Mouse (Mus musculus) gastrocnemius, adult 8-10 months (tissue): ENCODE data around the gene Rab23. TPM values are rescaled to one million over a fixed set of nuclear protein-coding genes. Genes with fewer than 3 reads are reported as not detected.

Experiments
- DNase-seq, 2 experiments: peaks; one replicate each; pipeline ENCODE4 v3.0.0; 2022; ENCODE audit warnings: low spot score in 2 of 2
- total RNA-seq, 4 experiments: library from RNA; stranded (reverse); gene quantifications; 2 replicates each; pipeline ENCODE4 v1.2.4; 2022

The Rab23 gene
- total RNA-seq, 4 experiments from 2014 or later, result 2.6 to 6.9 (median 3.8) TPM

- no peak for DNase-seq
These were observed 47.1 kb downstream of the Rab23 start for GRCm38 (mm10) chr1:33766520-33767508.

DNA sequence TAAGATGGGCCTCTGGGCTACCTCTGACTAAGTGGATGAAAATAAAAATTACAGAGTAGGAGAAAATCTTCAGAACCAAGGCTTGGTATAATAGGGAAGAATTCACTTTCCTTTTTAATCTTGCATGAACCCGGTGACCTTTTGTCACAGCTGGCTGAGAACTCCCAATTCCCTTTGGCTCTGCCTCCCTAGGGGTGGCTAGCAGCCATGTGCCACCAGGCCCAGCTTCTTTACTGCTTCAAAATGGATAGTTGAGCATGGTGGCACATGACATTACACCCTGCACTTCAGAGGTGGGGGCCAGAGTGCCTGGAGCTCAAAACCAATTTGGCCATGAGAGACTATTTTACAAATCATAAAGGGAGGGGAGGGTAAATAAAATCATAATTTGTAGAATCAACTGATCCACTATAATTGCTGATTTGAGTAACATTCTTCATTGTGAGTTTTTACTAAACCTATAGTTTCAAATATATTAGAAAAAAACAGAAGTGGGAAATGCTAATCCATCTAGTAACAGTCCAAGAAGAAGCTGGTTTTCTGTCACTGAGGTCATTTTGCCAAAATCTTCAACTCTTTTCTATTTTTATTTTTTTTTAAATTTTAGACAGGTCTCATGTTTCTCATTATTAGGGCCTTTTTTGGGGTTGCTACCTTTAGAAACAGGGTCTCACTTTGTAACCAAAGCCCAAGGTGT, 48.6 kb downstream of the Rab23 start:
- DNase-seq, result no peak

GRCm38 (mm10) chr1:33768827-33769226, 49.1 kb downstream of the Rab23 start:
- no peak for DNase-seq

DNA sequence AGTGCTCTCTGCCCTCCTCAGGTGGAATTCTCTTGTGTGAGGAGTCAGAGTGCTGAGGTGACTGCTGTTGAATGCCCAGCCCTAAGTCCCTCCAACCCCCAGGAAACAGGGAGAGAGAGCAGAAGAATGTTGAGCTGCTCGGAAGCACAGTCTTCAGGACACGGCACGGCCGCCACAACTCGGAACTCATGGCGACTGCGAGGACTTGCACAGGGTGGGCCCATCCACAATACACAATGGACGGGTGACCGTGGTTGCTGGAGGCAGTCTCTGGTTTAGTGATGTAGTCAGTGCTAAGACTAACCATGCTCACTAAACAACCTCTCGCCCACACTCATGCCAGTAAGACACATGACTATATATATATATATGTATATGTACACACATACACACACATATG, 51.9 kb downstream of the Rab23 start:
- no peak for DNase-seq

GRCm38 (mm10) chr1:33772106-33772505, 52.4 kb downstream of the Rab23 start:
- no peak for DNase-seq

DNA sequence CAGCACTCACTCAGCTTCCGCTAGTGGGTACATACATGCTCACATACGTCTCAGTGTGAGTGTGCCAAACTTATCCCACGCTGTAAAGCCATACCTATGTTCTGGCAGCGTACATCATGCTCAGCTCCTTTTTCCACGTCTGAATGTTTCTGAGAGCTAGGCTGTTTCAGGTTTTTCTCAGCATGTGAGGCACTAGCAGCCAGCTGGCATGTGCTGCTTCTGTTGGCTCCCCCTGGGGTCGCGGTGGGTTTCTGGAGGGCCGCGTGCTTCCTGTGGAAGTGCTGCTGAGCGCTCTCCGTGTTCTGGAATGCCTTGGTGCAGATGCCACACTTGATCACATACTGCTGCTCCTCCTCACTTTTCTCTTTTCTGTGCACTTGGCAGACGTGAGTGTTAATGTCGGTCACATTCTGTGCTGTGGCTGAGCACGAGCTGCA, 56.5 kb downstream of the Rab23 start:
- DNase-seq, result no peak

GRCm38 (mm10) chr1:33784561-33784960, 64.9 kb downstream of the Rab23 start:
- DNase-seq, result no peak

GRCm38 (mm10) chr1:33788072-33788471, 68.4 kb downstream of the Rab23 start:
- DNase-seq, result no peak

GRCm38 (mm10) chr1:33788493-33788892, 68.8 kb downstream of the Rab23 start:
- no peak for DNase-seq

Other genes with a start within 250 kb of the Rab23 start
- 1 to 10 TPM in 3 of 4 experiments, under 1 TPM in 1; 0.90 to 1.5 (median 1.2) TPM for gene Prim2, start 50.1 kb upstream of the Rab23 start, total RNA-seq
- gene Bag2, start 37.9 kb downstream of the Rab23 start, total RNA-seq, result 10 to 100 TPM; 15.6 to 16.9 (median 16.1) TPM
- gene Zfp451, start 94.7 kb downstream of the Rab23 start, total RNA-seq, result 10 to 100 TPM in 2 of 4 experiments, 1 to 10 TPM in 2; 6.6 to 11.1 (median 9.6) TPM
- gene Bend6, start 187.9 kb downstream of the Rab23 start, total RNA-seq, result 1 to 10 TPM; 2.6 to 5.1 (median 4.2) TPM
- gene Dst, start 188.3 kb downstream of the Rab23 start, total RNA-seq, result 100 to 1,000 TPM; 270 to 449 (median 334) TPM